Mouse (Mus musculus) granulocyte monocyte progenitor cell, adult 5-6 weeks (primary cell): ENCODE measurements around the gene Il21r. TPM values are rescaled to one million over a fixed set of nuclear protein-coding genes. Genes with fewer than 3 reads are reported as not detected.

ENCODE experiments used
- ATAC-seq: replicated peaks from 2 replicates; pipeline ENCODE4 v1.8.0; 2016; ENCODE audit warnings: mild to moderate bottlenecking, moderate TSS enrichment, inconsistent platforms; ENCODE audit not compliant: poor library complexity, severe bottlenecking
- total RNA-seq, 2 experiments: library from RNA; stranded (forward) in 1 of 2; stranded (reverse) in 1 of 2; fragments of 200-712, 200-1000 nt in 1 of 2; fragments of >200 nt in 1 of 2; fragmentation: Nextera tagmentation in 1 of 2; gene quantifications; 2 replicates each; pipeline ENCODE4 v1.2.3; 2014 to 2017

Gene Il21r
- total RNA-seq, 2 experiments from 2014 or later = 1.8 to 8.2 TPM

- peak; percentile 93 for ATAC-seq
Measured at GRCm38 (mm10) chr7:125630317-125630716, 27.1 kb downstream of the Il21r start.

- no peak for ATAC-seq
Measured at GRCm38 (mm10) chr7:125630989-125631388, 27.8 kb downstream of the Il21r start.

- peak; percentile 12; the same call in 1 of the 2 replicates for ATAC-seq
Measured at GRCm38 (mm10) chr7:125637220-125638140, 34.3 kb downstream of the Il21r start.

- no peak for ATAC-seq
Measured at GRCm38 (mm10) chr7:125638376-125638775, 35.1 kb downstream of the Il21r start.

- ATAC-seq = peak; percentile 70
Measured at GRCm38 (mm10) chr7:125638870-125639386, 35.7 kb downstream of the Il21r start.

- ATAC-seq = peak; percentile 57
Measured at GRCm38 (mm10) chr7:125643880-125644279, 40.7 kb downstream of the Il21r start.

- ATAC-seq = no peak
Measured at GRCm38 (mm10) chr7:125645413-125645812, 42.2 kb downstream of the Il21r start.

GRCm38 (mm10) chr7:125649013-125649412, 45.8 kb downstream of the Il21r start:
- no peak for ATAC-seq

GRCm38 (mm10) chr7:125657511-125657910, 54.3 kb downstream of the Il21r start:
- no peak for ATAC-seq

GRCm38 (mm10) chr7:125663654-125664053, 60.4 kb downstream of the Il21r start:
- no peak for ATAC-seq

- no peak for ATAC-seq
Measured at GRCm38 (mm10) chr7:125670865-125671264, 67.6 kb downstream of the Il21r start.

- ATAC-seq = no peak
Measured at GRCm38 (mm10) chr7:125671396-125671795, 68.2 kb downstream of the Il21r start.

- peak; percentile 63; the same call in 1 of the 2 replicates for ATAC-seq
Measured at GRCm38 (mm10) chr7:125674916-125675315, 71.7 kb downstream of the Il21r start.

- no peak for ATAC-seq
Measured at GRCm38 (mm10) chr7:125678756-125679155, 75.5 kb downstream of the Il21r start.

GRCm38 (mm10) chr7:125679936-125680335, 76.7 kb downstream of the Il21r start:
- ATAC-seq = peak; percentile 42

Other genes starting within 250 kb of the Il21r start
- gene Kdm8, start 158.8 kb upstream of the Il21r start, total RNA-seq (2014; fragmentation: Nextera tagmentation) = 2.3 and 11.5 TPM in 2 replicates
- 5.5 and 7.2 TPM in 2 replicates for gene Kdm8, start 158.8 kb upstream of the Il21r start, total RNA-seq (2017)
- 54.9 and 65.5 TPM in 2 replicates for gene Nsmce1, start 111.8 kb upstream of the Il21r start, total RNA-seq (2014; fragmentation: Nextera tagmentation)
- 77.7 and 82.8 TPM in 2 replicates for gene Nsmce1, start 111.8 kb upstream of the Il21r start, total RNA-seq (2017)
- gene Il4ra, start 51.3 kb upstream of the Il21r start, total RNA-seq (2014; fragmentation: Nextera tagmentation) = 13.4 and 13.6 TPM in 2 replicates
- 17.2 and 22.6 TPM in 2 replicates for gene Il4ra, start 51.3 kb upstream of the Il21r start, total RNA-seq (2017)
- 33.4 and 34.6 TPM in 2 replicates for gene Gtf3c1, start 104.4 kb downstream of the Il21r start, total RNA-seq (2014; fragmentation: Nextera tagmentation)
- gene Gtf3c1, start 104.4 kb downstream of the Il21r start, total RNA-seq (2017) = 35.2 and 47.4 TPM in 2 replicates
- 11.9 and 21.9 TPM in 2 replicates for gene D430042O09Rik, start 104.5 kb downstream of the Il21r start, total RNA-seq (2014; fragmentation: Nextera tagmentation)
- gene D430042O09Rik, start 104.5 kb downstream of the Il21r start, total RNA-seq (2017) = 6.3 and 9.8 TPM in 2 replicates